Mouse (Mus musculus): ENCODE measurements at regions not wholly inside any gene's neighbourhood (a gene's known extent, or its start where the extent isn't known, plus 50 kb on each side); places are given as distances from the start of the nearest gene placed in this dataset.
A peak's percentile ranks its signal among the peaks of the same experiment; 100 is the strongest.

DNA sequence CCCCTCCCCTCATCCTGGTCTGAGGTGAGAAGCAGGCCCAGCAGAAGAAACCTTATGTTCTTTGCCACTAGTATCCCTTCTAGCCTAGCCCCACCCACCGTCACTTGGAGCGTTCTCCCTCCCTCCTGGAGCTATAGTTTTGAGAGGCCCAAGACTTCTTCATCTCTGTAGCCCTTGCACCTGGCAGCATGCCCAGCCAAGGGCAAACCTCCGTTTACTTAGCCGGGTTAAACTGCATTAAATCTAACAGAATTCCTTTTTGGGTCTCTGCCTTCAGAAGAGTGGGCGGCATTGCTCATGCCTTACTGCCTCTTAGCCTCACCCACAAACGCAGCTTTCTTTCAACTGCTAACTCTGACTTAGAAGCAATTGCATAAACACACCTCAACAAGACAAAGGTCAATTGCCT is 85.3 kb upstream of the Arntl start:
- ATAC-seq, result no peak

DNA sequence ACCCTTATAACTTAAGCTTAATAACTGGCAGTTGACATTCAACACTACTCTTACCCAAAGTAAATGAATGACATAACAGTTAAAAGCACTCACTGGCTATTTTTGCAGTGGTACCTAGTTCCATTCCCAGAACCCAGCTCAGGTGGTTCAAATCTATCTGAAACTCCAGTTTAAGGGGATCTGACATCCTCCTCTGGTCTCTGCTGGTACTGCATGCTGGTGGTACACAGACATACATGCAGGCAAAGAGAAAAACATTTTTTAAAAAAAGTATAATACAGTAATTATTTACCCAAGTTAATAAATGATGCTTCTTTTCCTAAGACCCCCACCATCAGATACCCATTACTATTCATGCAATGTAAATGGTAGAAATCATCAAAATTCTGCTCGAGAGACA is 81.3 kb upstream of the Arntl start:
- no peak for ATAC-seq

DNA sequence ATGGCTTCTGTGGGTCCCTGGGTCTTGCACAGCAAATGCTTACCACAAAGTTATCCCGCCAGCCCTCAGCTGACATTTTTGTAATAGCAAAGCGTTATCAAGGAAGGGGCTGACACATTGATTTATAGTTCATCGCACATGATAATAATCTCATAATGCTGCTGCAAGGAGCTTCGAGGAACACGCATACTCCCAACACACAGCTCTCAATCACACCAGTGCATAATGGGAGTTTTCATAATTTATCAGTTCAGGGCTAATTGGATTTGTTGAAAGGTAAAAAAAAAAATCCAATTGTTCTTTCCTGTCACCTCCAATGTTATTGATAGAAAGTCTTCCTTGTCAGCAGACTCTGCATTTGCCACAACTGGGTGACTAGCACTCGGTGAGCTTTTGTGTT is 76.7 kb upstream of the Arntl start:
- ATAC-seq, result no peak

DNA sequence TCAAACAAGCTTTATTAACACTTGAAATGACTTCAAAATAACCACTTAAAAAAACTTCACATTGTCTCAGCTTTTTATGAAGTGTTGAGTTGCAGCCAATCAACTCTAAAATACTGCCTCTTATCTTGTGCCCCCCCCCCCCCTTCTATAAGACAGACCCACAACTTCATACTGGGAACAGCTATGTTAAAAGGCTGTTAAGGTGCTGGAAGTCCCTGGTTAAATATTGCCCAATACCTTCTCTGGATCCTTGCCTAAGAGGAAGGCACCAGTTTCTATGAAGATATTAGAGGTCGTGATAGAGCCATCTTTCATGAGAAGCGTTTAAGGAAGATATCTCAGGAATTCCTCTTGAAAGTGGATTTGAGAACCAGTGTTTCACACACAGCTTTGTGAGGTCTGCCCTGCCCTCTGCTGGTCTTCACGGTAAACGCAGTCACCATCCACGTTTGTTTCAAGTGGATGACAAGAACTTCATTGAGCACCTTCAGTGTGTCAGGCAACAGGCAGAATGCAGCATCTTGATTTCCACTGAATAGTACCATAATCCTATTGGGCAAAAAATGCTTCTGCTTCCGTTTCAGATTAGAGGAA is 75.2 kb upstream of the Arntl start:
- ATAC-seq, result no peak

DNA sequence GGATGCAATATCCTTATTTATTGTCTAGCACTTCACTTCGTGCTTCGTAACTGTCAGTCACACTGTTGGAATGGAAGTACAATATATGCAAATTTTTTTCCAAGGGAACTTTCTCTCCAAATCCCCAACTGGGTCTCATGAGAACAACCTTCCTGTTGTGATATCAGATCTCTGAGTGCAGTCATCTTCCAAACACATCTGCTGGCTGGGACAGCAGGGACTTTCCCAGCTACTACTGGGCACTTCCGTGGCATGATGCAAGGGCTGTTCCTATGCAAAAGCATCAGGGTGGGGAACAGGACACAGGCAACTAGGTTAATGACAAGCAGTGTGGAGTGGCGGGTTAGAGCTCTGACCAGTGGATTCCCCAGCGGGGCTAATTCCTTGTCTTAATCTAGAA is 73.4 kb upstream of the Arntl start:
- ATAC-seq, result no peak

DNA sequence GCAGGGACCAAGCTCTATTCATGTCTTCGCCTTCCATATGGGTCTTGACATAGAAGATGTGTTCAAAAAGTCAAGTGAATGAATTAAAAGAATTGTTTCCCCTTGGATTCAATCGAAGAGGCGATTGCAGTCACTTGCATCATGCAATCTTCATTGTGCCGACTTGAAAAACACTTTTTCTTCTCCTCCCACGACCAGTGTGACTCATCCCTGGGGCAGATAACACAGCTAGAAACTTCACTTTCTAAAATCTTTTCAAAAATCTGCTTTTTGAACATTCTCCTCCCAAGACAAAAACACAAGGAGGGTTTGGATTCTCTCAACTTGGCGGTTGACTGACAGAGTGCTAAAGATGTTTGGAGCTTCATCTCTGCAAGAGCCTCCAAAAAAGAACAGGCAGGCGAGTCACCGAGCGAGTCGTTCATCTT is 67.2 kb upstream of the Arntl start:
- no peak for ATAC-seq

DNA sequence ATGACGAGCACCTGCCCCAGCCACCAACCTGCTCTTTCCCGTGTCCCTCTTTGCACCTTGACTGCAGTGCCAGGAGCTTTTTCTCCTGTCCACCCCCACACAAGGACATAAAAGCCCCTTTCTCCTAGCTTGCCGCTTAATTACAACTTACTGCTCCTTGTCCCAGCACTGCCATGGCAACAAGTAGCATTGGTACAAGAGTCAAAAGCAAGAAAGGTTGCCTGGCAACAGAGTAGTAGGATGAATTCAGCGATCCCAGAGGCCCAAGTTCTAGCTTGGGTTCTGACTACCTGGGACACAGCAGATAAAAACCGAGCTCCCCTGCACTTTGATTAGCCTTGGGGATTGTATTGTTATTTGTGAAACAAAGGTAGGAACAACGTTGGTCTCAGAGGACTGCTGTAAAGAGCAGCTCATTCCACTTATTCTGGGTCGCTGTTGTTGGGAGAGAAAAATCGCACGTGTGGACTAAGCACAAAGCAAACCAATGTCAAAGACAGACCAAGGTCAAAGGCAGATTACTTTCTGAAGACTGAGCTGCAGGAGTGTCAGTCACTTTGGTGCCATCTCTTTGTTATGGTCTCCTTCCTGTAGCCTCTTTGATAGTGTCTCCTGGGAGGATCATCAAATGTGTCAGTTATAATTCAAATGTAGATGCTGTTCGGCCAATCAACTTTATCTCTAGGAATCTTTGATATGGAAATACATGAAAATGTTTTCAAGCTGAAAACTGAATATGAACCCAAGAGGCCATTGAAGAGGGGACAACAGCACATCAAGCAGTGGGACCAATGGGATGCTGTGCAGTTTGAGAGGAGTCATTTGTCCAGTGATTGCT is 65.2 kb upstream of the Arntl start:
- no peak for ATAC-seq

DNA sequence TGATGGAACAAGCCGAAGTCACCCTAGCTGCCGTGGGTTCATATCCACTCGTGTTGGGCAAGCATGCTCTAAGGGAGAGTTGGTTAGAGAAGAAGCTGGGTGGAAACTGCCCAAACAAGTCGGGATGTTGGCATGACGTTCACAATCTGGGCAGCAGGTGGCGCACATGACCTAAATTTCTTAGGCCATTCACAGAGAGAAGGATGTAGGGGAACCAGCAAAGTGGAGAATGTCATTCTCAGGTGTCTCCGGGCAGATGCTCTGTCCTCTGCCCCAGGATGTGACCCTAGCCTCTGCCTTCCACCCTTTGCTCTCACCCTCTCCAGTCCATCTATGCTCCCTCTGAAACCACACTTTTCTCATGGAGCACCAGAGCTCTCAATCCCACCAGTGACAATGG is 63.7 kb upstream of the Arntl start:
- peak; percentile 78 for ATAC-seq

DNA sequence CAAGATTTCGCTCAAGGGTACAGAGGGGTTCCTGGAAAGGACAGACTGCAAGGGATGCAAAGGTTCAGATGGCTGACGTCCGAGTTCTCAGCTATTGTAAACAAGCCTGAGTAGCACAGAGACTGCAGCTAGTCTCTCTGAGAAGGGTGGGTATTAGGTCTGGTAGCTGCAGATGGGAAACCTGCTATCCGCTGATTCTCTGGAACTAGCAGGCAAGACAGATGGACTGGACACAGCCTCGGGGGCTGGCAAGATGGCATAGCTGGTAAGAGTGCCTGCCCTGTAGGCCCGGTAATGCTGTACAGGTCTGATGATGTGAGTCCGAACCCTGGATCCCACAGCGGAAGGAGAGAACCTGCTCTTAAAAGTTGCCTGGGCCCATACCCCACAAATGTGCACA is 62.2 kb upstream of the Arntl start:
- no peak for ATAC-seq

DNA sequence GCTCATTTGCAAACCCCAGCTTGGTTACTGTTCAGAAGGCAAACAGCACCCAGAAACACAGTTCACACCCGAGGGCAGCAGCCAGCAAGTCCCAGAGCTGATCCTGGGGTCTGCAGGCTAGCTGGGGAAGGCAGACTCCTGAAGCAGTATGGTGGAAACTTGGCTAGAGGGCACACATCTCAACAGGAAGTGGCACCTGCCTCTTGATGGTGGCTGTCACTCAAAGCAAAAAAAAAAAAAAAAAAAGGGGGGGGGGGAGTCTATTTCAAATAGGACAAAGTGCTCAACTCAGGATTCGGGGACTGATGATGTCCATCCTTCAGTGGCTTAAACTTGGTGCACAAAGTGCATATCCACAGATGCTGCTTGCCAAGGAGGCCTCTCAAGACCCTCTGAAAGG is 61.2 kb upstream of the Arntl start:
- ATAC-seq, result peak; percentile 11

DNA sequence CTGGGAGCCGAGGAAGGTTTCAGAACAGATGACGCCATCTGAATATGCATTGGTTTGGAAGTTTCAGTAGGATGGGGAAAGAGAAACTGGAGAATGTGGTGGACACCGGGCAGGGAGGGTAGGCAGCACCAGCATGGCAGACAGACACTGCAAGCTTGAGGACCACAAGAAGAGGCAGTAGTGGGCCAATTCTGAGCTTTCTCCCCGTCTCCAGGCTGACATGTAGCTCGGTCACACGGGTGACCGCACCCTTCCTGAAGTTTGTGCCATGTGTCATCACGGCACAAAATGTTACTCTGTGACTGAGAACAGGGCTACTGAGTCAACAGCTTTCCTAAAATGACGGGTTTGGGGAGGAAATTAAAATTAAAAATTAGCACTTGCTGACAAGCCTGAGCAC is 60.7 kb upstream of the Arntl start:
- no peak for ATAC-seq

DNA sequence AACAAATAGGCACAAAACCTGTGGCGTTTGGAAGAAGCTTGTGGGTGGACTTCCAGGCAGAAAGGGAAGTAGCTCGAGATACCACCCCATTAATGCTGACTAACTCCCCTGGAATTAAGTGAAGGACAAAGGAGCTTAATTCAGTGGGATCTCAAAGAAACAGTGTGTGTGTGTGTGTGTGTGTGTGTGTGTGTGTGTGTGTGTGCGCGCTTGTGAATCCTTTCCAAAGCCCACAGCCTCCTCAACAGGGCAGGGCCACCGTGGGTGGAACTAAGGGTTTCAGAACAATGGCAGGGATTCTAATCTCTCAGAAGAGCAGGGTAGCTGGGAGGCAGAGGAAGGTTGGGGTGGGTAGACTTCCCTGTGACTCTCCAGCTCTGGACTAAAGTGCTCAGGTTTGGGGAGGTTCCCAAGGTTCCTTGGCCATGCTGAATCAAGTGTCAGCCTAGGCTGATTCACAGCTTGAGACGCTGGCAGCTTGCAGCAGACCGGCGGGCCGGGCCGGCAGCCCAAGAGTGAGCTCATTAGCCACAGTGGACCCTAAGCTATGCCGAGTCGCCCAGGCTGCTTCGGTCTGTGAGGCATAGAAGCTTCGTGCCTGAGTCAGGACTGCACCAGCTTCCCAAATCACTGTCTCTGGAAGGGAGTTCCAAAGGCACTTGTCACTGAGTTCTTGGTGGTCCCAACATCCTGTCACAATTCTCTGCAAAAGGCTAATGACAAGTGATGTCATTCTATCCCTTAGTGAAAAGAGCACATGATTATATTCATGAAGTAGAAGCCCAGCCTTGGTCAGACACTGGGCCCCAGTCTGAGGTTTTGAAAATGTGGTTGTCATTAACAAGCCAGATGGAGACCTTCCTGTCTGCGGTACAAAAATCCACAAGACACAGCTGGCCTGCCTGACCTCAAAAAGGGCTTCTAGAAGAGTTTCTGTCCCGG is 59.6 kb upstream of the Arntl start:
- ATAC-seq, result no peak

DNA sequence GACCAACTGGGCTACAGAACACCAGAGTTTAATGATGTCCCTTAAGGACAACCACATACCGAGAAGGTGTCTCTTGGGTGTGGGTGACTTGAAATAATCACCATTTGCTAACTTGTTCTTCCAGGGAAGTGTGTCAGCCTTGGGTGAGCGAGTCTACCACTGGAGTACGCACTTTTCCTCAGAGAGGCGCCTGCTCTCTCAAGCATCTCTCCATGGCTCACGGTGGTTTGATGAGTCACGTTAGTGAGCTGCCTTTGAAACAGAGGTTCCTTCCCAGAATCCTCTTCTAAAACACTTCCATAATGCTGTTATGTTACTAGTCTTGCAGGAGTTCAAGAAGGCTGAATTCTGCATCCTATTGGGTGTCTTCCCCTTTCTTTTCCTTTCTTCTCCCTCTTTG is 58.6 kb upstream of the Arntl start:
- ATAC-seq, result no peak

DNA sequence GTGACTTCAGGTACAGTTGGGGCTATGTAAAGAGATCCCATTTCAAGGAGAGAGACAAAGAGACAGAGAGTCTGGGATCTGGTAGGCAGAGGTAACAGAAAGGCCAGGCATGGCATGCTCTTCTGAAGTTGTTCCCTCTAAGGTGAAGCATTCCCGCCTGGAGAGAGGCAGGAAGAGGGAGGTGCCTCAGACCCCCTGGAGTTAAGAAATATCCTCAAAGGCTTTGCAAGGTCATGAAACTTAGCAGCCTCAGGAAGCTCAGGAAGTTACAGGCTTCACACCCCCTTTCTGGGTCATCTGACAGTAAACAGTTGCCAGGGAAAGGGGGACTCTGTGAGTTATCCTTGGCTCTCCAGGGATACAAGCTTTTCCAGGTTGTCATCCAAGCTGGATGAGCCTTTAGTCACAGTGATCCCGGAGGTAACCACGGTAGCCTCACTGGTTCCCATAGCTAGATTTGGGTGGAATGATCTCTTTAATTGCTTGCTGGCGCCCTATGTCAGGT is 57.2 kb upstream of the Arntl start:
- no peak for ATAC-seq

DNA sequence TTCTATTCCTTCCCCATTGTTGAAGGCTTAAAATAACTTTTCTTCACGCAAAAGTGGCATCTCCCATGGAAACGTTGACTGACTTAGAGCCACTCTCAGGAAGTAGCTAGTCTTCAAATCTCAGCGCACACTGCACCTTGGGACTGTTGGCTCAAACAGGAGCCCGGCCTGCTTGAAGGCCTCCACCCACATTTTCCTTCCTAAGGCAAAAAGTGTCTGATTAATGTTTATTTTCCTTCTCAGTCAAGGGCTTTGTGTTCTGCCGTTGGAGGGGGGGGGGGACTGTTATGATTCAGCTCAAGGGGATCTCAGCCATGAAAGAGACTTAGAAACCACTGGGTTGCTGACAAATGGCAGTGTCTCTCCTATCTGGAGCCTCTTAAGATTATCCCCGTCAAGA is 56.5 kb upstream of the Arntl start:
- ATAC-seq, result no peak

DNA sequence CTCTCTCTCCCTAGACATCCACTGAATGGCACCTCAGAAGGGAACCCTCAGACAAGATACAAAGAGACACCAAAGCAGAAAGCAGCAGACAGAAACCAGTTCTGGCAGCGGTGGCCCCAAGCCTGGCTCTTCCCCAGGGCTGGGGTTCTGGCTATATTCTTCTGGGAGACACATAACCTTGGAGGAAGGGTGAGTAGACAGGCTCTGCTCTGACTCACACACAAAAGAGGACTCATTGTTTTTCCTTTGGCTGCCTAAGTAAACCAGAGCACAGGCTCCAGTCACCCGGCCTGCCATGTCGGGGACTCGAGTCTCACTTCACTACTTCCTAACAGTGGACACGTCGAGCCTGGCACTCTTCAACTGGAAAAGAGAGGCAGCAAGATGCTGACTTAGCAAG is 55.8 kb upstream of the Arntl start:
- no peak for ATAC-seq

DNA sequence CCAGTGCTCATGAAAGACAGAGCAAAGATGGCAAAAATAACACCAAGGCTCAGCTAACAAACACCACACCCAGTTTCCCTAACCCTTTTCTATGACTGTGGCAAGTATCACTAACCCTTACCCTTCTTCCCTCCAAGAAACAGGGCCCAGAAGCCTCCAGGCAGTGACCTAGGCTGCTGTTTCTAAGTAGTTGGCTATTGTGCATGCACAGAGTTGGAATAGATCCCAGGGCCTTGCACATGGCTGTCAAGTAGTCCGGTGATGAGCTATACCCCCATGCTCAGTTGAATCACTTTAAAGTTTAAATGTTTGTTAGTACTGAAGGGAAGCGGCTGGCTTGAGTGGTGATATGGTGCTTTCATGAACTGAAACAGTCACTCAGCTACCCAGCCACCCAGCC is 53.9 kb upstream of the Arntl start:
- no peak for ATAC-seq

DNA sequence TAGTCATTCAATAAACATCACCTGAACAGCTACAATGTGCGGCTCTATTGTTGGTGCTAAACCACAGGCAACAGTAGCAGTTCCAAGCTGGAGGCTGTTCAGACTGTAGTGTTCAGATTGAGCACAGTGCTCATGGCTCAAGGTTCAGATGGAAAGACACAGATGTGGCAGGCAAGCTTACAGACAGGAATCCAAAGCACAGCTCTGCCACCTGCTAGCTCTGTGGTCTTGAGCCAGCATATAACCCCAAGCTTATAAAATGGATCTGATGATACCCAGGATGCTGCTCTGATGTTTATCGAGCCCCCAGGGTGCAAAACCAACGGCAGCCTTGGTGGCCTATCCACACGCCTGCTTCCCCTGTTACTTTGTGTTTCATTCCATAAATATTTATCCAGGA is 53.2 kb upstream of the Arntl start:
- ATAC-seq, result no peak

DNA sequence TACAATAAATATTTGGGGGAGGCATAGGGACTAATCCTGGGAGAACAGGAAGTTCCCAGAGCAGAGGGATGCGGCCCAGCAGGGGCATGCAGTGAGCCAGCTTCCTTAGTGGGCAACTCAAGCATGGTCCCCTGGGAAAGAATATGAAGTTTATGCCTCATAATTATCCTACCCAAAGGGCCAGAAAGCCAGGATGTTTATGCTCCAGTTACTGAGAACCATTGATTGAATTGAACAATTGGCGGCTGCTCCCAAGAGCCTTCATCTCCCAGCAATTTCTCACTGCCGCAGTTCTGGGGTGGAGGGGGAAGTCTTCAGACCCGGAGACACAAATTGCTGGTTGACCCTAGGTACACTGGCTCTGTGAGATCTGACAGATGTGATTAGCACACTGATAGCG is 50.9 kb upstream of the Arntl start:
- no peak for ATAC-seq

DNA sequence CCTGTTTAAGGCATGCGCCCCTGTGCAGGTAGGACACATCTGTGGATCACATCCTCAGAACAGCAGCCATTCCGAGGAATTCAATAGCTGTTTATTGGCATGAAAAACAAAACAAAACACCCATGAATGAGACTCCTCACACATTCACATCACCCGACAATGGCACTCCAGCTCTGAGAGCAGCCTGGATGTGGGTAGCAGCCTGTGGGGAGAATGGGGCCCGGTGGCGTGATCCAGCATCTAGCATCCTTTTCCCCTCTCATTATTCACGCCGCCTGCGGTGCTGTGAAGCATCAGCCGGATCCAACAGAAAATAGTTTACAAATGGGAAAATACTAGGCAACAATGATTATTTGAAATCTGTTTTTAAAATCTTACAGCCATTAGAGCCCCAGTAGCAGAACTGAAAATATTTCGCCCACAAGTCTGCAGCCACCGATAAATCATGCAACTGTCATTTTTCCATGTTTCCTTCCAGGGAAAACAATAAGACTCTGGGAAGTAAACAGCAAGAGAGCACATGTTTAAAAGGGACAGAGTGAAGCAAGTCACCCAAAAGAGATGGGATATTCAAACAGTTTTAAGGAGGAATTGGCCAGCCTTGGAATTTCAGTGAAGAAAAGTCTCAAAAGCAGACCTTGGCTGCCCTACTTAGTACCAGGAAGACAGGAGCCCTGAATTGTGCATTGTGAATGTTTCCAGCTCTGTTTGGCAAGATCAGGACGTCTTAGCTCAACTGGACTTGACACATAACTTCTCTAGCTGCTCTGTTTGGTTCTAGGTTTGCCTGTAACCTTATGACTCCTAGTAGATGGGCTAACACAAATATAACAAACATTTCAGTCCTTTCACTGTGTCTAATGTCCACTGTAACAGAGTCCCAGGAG is 50.2 kb upstream of the Arntl start:
- no peak for ATAC-seq

All from activated CD4-positive, CD25-positive, alpha-beta regulatory T cell, adult 4 months (primary cell).